Mouse (Mus musculus) granulocyte monocyte progenitor cell, adult 5-6 weeks (primary cell): ENCODE measurements around the gene Tab1. TPM values are rescaled to one million over a fixed set of nuclear protein-coding genes. Genes with fewer than 3 reads are reported as not detected.

Experiments used
- ATAC-seq: replicated peaks from 2 replicates; pipeline ENCODE4 v1.8.0; 2016; ENCODE audit warnings: mild to moderate bottlenecking, moderate TSS enrichment, inconsistent platforms; ENCODE audit not compliant: poor library complexity, severe bottlenecking
- total RNA-seq, 2 experiments: library from RNA; stranded (forward) in 1 of 2; stranded (reverse) in 1 of 2; fragments of 200-712, 200-1000 nt in 1 of 2; fragments of >200 nt in 1 of 2; fragmentation: Nextera tagmentation in 1 of 2; gene quantifications; 2 replicates each; pipeline ENCODE4 v1.2.3; 2014 to 2017

The Tab1 gene
- total RNA-seq, 2 experiments from 2014 or later = 21.3 to 22.3 TPM

- ATAC-seq = no peak
Observed at GRCm38 (mm10) chr15:80134450-80134847, 1.5 kb downstream of the Tab1 start.

- no peak for ATAC-seq
Observed at GRCm38 (mm10) chr15:80135499-80135898, 2.6 kb downstream of the Tab1 start.

- no peak for ATAC-seq
Observed at GRCm38 (mm10) chr15:80136645-80137044, 3.7 kb downstream of the Tab1 start.

- ATAC-seq = no peak
Observed at GRCm38 (mm10) chr15:80137945-80138791, 5.2 kb downstream of the Tab1 start.

- ATAC-seq = no peak
Observed at GRCm38 (mm10) chr15:80140302-80140701, 7.4 kb downstream of the Tab1 start.

- ATAC-seq = no peak
Observed at GRCm38 (mm10) chr15:80140878-80141277, 8.0 kb downstream of the Tab1 start.

- ATAC-seq = no peak
Observed at GRCm38 (mm10) chr15:80142130-80142529, 9.2 kb downstream of the Tab1 start.

GRCm38 (mm10) chr15:80143760-80144159 is 10.8 kb downstream of the Tab1 start:
- ATAC-seq = no peak

GRCm38 (mm10) chr15:80145397-80145796 is 12.5 kb downstream of the Tab1 start:
- ATAC-seq = no peak

- no peak for ATAC-seq
Observed at GRCm38 (mm10) chr15:80146153-80146552, 13.2 kb downstream of the Tab1 start.

GRCm38 (mm10) chr15:80147090-80147489 is 14.2 kb downstream of the Tab1 start:
- ATAC-seq = no peak

GRCm38 (mm10) chr15:80147511-80147910 is 14.6 kb downstream of the Tab1 start:
- no peak for ATAC-seq

GRCm38 (mm10) chr15:80148565-80148964 is 15.6 kb downstream of the Tab1 start:
- no peak for ATAC-seq

GRCm38 (mm10) chr15:80149517-80149916 is 16.6 kb downstream of the Tab1 start:
- ATAC-seq = no peak

- no peak for ATAC-seq
Observed at GRCm38 (mm10) chr15:80152663-80153062, 19.7 kb downstream of the Tab1 start.

- no peak for ATAC-seq
Observed at GRCm38 (mm10) chr15:80153757-80154156, 20.8 kb downstream of the Tab1 start.

GRCm38 (mm10) chr15:80155707-80156106 is 22.8 kb downstream of the Tab1 start:
- no peak for ATAC-seq

- ATAC-seq = no peak
Observed at GRCm38 (mm10) chr15:80157197-80157943, 24.4 kb downstream of the Tab1 start.

GRCm38 (mm10) chr15:80158001-80158706 is 25.2 kb downstream of the Tab1 start:
- ATAC-seq = no peak

GRCm38 (mm10) chr15:80158707-80159090 is 25.8 kb downstream of the Tab1 start:
- ATAC-seq = no peak
